Mouse (Mus musculus): ENCODE data around the gene Adam17. TPM values are rescaled to one million over a fixed set of nuclear protein-coding genes. Genes with fewer than 3 reads are reported as not detected.

The Adam17 gene
- total RNA-seq, 2 experiments from 2014 or later: 17.4 to 19.4 TPM

Other genes starting within 250 kb of the Adam17 start
- 10 to 100 TPM; 16.7 to 18.8 TPM for gene Cpsf3, start 88.2 kb downstream of the Adam17 start, total RNA-seq (2021)
- 10 to 100 TPM; 35.8 to 39.7 TPM for gene Itgb1bp1, start 87.3 kb downstream of the Adam17 start, total RNA-seq (2021)
- gene Iah1, start 57.2 kb downstream of the Adam17 start, total RNA-seq (2021): 1 to 10 TPM; 5.1 to 5.3 TPM
- 10 to 100 TPM; 23.3 to 24.7 TPM for gene Ywhaq, start 44.0 kb upstream of the Adam17 start, total RNA-seq (2021)